Mouse (Mus musculus) CD4-positive, CD25-positive, alpha-beta regulatory T cell (primary cell): Measurements from ENCODE around the gene Cdiptos. TPM values are rescaled to one million over a fixed set of nuclear protein-coding genes. Genes with fewer than 3 reads are reported as not detected.

Experiments
- polyA plus RNA-seq: library from polyadenylated mRNA; unstranded; fragments of 100-300 nt; shearing (Covaris generic); gene quantifications from one replicate; pipeline ENCODE4 v1.2.1, GENCODE M21; 2017

The Cdiptos gene
- polyA plus RNA-seq, result 0.89 TPM

GRCm38 (mm10) chr7:126975950-126976866 lies at the start of gene Cdiptos:
Cdiptos (minus strand) TSS chr7:126976098.

GRCm38 (mm10) chr7:127020901-127021562 lies 45.1 kb upstream of the Cdiptos start, which contains the start of the genes Gm42742 and Prrt2:
Gm42742 (minus strand) TSS chr7:127021097.
Prrt2 (minus strand) TSS chr7:127021211.

DNA sequence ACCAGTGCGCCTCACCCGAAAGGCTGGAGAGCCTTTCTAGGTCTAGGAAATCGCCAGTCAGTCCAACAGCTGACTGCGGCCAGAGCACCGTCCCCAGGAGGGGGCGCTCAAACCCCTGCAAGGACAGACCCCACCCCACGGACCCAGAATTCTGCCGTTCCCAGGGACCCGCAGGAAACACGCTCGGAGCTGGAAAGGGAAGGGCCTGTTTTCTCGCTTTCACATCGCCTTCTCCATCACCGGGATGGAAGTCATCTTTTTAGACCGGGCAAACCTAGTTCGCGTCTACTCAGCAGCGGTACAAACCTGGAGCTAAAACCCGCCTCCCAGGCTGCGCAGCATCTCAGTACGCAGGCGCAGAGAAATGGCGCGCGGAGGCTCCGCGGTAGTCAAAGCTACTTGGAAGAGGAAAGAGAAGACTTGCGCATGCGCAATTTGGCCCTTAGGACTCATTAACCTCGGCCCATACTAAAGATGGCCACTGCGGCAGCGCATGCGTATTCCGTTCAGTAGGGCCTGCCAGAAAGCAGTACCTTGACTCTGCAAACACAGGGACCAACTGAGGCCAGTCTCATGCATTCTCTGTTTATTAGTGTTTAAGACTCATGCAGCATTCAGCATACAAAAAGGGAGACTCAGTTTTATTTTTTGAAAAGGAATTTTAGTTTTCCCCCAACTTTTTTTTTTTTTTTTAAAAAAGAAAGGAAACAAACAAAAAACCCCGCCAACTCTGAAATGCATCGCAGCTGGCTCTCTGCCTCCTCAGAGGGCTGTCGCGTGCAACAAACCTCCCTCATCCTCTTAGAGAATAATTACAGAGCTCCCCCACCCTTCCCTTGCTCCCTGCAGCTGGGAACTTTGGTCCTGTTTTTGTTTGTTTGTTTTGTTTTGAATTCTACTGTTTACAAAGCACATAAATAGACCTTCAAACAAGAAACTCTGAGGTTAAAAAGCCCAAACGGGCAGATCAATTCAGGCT lies 41.4 kb upstream of the Cdiptos start, which contains the start of gene Pagr1a:
TSS of gene Pagr1a (minus strand) at position 382 of the 979 bp plus-strand sequence.

GRCm38 (mm10) chr7:127016481-127016485 lies 40.4 kb upstream of the Cdiptos start, which contains the start of gene Pagr1b:
Pagr1b (minus strand) TSS chr7:127016484.

DNA sequence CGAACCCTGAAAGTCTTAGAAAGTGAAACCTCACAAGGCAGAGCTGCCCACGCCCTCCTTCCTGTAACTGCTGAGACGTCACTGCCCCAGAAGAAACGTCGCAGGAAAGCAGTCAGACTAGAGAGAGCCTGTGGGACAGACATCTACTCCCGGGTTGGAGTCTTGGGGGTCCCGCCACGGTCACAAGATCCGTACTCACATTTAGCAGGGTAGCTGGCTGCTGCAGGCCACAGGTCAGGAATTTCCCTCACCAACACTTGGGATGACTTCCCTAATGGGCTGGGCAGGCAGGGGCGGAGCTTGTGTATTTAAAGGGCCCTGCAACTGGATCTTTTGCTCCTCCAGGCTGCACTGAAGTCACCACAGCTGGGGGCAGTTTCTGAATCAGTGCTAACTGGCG lies 38.4 kb upstream of the Cdiptos start, which contains the start of gene Mvp:
TSS of gene Mvp (minus strand) at position 302 of the 400 bp plus-strand sequence.

GRCm38 (mm10) chr7:126975893-126975949 lies 177 bp downstream of the Cdiptos start, which contains the start of gene Cdipt:
Cdipt (plus strand) TSS chr7:126975914.

DNA sequence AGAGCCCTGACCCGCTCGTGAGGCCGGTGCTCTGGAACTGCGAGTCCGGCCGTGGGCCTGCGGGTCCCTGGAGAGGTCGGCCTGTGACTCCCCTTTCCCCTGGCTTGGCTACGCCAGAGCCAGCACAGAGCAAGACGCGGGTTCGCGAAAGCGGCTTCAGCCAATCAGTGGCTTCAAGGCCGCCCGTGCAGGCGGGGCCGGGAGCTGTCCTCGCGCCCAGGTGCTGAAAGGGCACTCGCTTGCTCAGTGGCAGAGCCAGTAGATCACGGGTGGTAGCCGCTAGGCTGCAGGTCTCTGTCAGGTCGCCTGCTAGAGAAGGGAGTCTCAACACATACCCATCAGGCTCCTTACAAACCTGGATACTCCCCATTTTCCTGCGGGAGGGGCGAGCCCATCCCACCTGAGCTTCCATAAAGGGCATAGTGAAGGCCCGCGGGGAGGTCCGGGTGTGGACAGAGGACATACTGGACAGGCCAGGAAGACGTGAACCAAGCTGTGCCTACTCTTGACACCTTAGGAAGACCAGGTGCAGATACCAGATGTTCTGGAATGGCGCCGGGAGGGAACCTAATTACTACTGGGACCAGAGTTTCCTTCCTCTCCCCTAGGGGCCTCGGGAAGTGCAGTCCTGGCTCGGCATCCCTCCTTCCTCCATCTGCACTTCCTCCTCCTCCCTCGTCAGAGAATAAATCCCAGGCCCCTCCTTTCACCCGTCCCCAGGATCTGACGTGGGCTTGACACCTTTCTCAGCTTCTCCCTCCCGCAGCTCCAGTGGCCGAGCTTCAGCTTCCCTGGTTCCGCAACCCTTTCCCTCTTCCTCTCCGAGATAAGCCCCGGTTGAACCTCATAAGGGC lies 25.9 kb downstream of the Cdiptos start, which contains the start of gene Sez6l2:
TSS of gene Sez6l2 (plus strand) at position 771 of the 854 bp plus-strand sequence.

DNA sequence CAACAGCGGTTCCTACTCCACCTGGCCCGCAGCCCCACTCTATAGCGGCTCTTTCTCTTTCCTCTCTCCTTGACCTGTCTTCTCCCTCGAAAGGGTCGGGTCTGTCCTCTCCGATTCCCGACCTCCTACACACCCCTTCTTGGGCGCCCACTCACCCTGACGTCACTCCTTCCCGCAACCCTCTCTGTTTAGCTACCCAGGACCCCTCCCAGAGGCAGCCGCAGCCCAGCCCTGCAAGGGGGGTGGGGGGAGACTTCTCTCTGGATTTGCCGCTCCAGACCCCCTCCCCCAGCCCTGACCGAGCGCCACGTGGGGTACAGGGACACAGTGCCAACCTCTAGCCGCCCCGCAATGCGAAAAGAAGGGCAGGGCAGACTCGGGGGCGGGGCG lies 26.5 kb downstream of the Cdiptos start, which contains the start of gene Asphd1:
TSS of gene Asphd1 (minus strand) at position 180 of the 390 bp plus-strand sequence.

DNA sequence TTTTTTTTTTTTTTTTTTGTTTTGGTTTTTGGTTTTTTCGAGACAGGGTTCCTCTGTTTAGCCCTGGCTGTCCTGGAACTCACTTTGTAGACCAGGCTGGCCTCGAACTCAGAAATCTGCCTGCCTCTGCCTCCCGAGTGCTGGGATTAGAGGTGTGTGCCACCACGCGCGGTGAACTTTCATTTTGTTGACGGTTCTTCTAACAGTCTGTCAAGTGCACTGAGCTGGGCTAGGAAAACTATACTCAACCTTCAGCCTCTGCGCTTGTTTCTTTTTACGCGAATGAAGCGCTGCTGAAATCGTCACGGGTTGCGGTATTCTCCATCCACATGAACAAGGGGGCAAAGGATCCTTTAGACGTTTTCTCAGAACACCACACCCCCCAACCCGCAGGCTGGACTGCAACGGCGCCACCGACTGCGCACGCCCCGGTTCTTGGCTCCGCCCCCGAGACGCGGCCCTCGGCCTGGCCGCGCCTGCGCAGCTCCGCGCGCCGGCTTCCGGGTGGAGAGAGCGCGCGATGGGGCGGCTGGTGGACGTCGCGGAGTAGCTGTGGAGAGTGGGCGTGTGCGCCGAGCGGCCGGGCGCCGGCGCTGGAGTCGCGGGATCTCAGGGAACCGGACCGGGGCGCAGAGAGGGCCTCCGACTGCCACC lies 47.4 kb downstream of the Cdiptos start, which contains the start of gene Kctd13:
TSS of gene Kctd13 (plus strand) at position 496 of the 654 bp plus-strand sequence.

GRCm38 (mm10) chr7:126922624-126923060 lies 53.3 kb downstream of the Cdiptos start, which contains the start of gene Tmem219:
Tmem219 (minus strand) TSS chr7:126922917.

Other genes with a start within 250 kb of the Cdiptos start
- 35.2 TPM for gene Mapk3, start 216.5 kb downstream of the Cdiptos start, polyA plus RNA-seq
- gene Gdpd3, start 209.8 kb downstream of the Cdiptos start, polyA plus RNA-seq, result 1.7 TPM
- gene Ypel3, start 199.1 kb downstream of the Cdiptos start, polyA plus RNA-seq, result 606 TPM
- gene Tbx6, start 194.6 kb downstream of the Cdiptos start, polyA plus RNA-seq, result 4.3 TPM
- gene Ppp4c, start 183.6 kb downstream of the Cdiptos start, polyA plus RNA-seq, result 417 TPM
- not detected for gene Fam57b, start 178.4 kb downstream of the Cdiptos start, polyA plus RNA-seq
- not detected for gene 4930451I11Rik, start 144.5 kb downstream of the Cdiptos start, polyA plus RNA-seq
- 0.14 TPM for gene Doc2a, start 128.7 kb downstream of the Cdiptos start, polyA plus RNA-seq
- 7.3 TPM for gene Hirip3, start 114.1 kb downstream of the Cdiptos start, polyA plus RNA-seq
- 95.0 TPM for gene Ino80e, start 113.7 kb downstream of the Cdiptos start, polyA plus RNA-seq
- gene Taok2, start 91.4 kb downstream of the Cdiptos start, polyA plus RNA-seq, result 45.7 TPM
- 44.7 TPM for gene Tmem219, start 53.2 kb downstream of the Cdiptos start, polyA plus RNA-seq
- gene Kctd13, start 47.2 kb downstream of the Cdiptos start, polyA plus RNA-seq, result 39.8 TPM
- gene Asphd1, start 26.5 kb downstream of the Cdiptos start, polyA plus RNA-seq, result 0.18 TPM
- 1.4 TPM for gene Sez6l2, start 25.5 kb downstream of the Cdiptos start, polyA plus RNA-seq
- gene Cdipt, start 184 bp downstream of the Cdiptos start, polyA plus RNA-seq, result 306 TPM
- gene Mvp, start 38.5 kb upstream of the Cdiptos start, polyA plus RNA-seq, result 39.6 TPM
- 1.6 TPM for gene Pagr1b, start 40.4 kb upstream of the Cdiptos start, polyA plus RNA-seq
- gene Pagr1a, start 41.3 kb upstream of the Cdiptos start, polyA plus RNA-seq, result 122 TPM
- gene Gm42742, start 45.0 kb upstream of the Cdiptos start, polyA plus RNA-seq, result 42.9 TPM
- gene Prrt2, start 45.1 kb upstream of the Cdiptos start, polyA plus RNA-seq, result 14.4 TPM
- gene Maz, start 50.9 kb upstream of the Cdiptos start, polyA plus RNA-seq, result 176 TPM
- 10.7 TPM for gene Kif22, start 66.4 kb upstream of the Cdiptos start, polyA plus RNA-seq
- not detected for gene Zg16, start 111.2 kb upstream of the Cdiptos start, polyA plus RNA-seq
- gene AI467606, start 115.3 kb upstream of the Cdiptos start, polyA plus RNA-seq, result 327 TPM
- 25.5 TPM for gene Qprt, start 146.1 kb upstream of the Cdiptos start, polyA plus RNA-seq
- gene Spn, start 161.7 kb upstream of the Cdiptos start, polyA plus RNA-seq, result 77.9 TPM
- 62.4 TPM for gene Cd2bp2, start 220.0 kb upstream of the Cdiptos start, polyA plus RNA-seq
- 73.5 TPM for gene Tbc1d10b, start 232.4 kb upstream of the Cdiptos start, polyA plus RNA-seq
- 19.1 TPM for gene Mylpf, start 232.8 kb upstream of the Cdiptos start, polyA plus RNA-seq